Mouse (Mus musculus): Measurements from ENCODE around the gene Sgo2a. TPM values are rescaled to one million over a fixed set of nuclear protein-coding genes. Genes with fewer than 3 reads are reported as not detected.
"Not testable (repeated sequence)": the region's sequence is repeated elsewhere in the genome, so short reads cannot be mapped to it uniquely, and the experiment has no call there.

The Sgo2a gene
- polyA plus RNA-seq, 1 experiment from 2014 or later: 9.3 TPM

DNA sequence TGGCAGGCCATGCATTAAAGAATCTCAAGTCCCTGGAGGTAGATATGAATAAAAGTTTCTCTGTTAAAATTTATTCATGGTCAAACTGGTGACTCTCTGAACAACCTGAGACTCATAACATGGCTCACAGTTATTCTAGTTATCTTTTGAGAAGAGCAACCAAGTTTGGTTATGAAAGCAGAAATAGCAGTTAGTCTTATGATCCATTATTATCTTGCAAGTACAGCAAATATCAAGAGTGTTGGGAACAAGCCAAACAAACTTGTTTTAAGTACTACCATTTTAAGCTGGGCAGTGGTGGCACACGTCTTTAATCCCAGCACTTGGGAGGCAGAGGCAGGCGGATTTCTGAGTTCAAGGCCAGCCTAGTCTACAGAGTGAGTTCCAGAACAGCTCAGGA is 4.5 kb upstream of the Sgo2a start:
- Histone ChIP-seq H3K4me1 (replicated peaks; ENCODE audit: insufficient read depth, low read length) (0 out of 2 replicates have a peak, but pooled peaks cover under 1% of the 10 kb centered on the region), H3K9me3 (replicated peaks; ENCODE audit: low read length) (no peaks in the 10 kb centered on the region), H3K27me3 (ENCODE audit: insufficient read depth, low read length) (no peaks in the 10 kb centered on the region), H3K4me2 (ENCODE audit: low read length) (no peak overlapping the region), H3K27ac (no peak overlapping the region), H3K9ac (ENCODE audit: low read depth, low read length) (no peak overlapping the region), H3K36me3 (ENCODE audit: insufficient read depth, low read length) (no peaks in the 10 kb centered on the region), H3K4me3 (replicated peaks; ENCODE audit: low read depth, low read length) (no peak overlapping the region)
- DNase-seq (ENCODE audit: low spot score): no peak
- ATAC-seq (replicated peaks; ENCODE audit: low FRiP score, low read depth): no peak
- no peak for TF ChIP-seq CTCF (IDR thresholded peaks at IDR 0.05; ENCODE audit: low read depth)
- 80% methylated on average over 2 of the region's 2 CpGs for WGBS

DNA sequence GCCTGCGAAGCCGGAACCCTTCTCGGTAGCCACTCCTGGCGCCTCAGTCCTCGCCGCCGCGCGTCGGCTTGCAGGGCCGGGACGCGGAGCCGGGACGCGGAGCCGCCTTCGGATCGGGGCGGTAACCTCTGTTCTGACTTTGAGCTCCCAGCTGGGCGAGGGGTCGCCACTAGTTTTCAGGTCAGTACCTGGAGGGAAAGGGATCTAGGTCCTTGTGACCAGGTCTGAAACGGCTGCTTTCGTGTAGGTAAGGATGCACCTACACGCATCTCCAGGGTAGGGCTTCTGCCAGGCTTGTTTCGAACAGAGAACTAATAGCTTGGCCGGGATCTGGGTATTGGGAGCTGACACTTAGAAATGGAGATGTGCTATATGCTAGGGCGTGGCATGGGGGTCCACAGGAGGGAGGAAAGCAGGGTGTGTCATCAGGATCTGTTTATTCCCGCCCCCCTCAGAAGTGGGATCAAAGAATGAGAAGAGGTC is 403 bp downstream of the Sgo2a start:
- Histone ChIP-seq H3K27ac (0 out of 2 replicates have a peak overlapping the region, but pooled peaks have one; percentile 55), H3K36me3 (ENCODE audit: insufficient read depth, low read length) (no peaks in the 10 kb centered on the region), H3K9ac (ENCODE audit: low read depth, low read length) (peak overlapping the region; percentile 60), H3K4me1 (replicated peaks; ENCODE audit: insufficient read depth, low read length) (0 out of 2 replicates have a peak, but pooled peaks cover 8% of the 10 kb centered on the region), H3K4me3 (replicated peaks; ENCODE audit: low read depth, low read length) (peak overlapping the region; percentile 83), H3K4me2 (ENCODE audit: low read length) (peak overlapping the region; percentile 65), H3K27me3 (ENCODE audit: insufficient read depth, low read length) (no peaks in the 10 kb centered on the region), H3K9me3 (replicated peaks; ENCODE audit: low read length) (no peaks in the 10 kb centered on the region)
- TF ChIP-seq CTCF (IDR thresholded peaks at IDR 0.05; ENCODE audit: low read depth): no peak
- no peak for DNase-seq (ENCODE audit: low spot score)
- peak; percentile 51 for ATAC-seq (replicated peaks; ENCODE audit: low FRiP score, low read depth)
- WGBS: under 1% methylated on average over 29 of the region's 29 CpGs

GRCm38 (mm10) chr1:57998146-57998545 is 2.4 kb downstream of the Sgo2a start:
- Histone ChIP-seq H3K4me2 (ENCODE audit: low read length) (no peak overlapping the region), H3K27me3 (ENCODE audit: insufficient read depth, low read length) (no peaks in the 10 kb centered on the region), H3K9me3 (replicated peaks; ENCODE audit: low read length) (no peaks in the 10 kb centered on the region), H3K27ac (no peak overlapping the region), H3K36me3 (ENCODE audit: insufficient read depth, low read length) (peaks cover 3% of the 10 kb centered on the region; the same call in 1 of the 2 replicates), H3K4me3 (replicated peaks; ENCODE audit: low read depth, low read length) (no peak overlapping the region), H3K9ac (ENCODE audit: low read depth, low read length) (no peak overlapping the region), H3K4me1 (replicated peaks; ENCODE audit: insufficient read depth, low read length) (0 out of 2 replicates have a peak, but pooled peaks cover 8% of the 10 kb centered on the region)
- DNase-seq (ENCODE audit: low spot score) (no peak), ATAC-seq (replicated peaks; ENCODE audit: low FRiP score, low read depth) (no peak)
- TF ChIP-seq CTCF (IDR thresholded peaks at IDR 0.05; ENCODE audit: low read depth): no peak
- 76% methylated on average over 3 of the region's 3 CpGs for WGBS

DNA sequence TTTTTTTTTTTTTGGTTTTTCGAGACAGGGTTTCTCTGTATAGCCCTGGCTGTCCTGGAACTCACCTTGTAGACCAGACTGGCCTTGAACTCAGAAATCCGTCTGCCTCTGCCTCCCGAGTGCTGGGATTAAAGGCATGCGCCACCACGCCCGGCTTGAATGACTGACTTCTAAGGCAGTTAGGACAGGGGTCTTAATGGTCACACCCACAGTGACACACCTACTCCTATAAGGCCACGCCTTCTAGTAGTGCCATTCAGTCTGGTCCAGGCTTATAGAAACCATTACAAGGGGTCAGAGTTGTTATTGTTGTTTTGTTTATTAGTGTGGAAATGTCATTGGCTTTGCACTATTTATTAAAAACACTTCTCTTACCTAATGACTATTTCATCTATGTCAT is 10.6 kb downstream of the Sgo2a start:
- not testable (repeated sequence) for ATAC-seq (replicated peaks; ENCODE audit: low FRiP score, low read depth)

DNA sequence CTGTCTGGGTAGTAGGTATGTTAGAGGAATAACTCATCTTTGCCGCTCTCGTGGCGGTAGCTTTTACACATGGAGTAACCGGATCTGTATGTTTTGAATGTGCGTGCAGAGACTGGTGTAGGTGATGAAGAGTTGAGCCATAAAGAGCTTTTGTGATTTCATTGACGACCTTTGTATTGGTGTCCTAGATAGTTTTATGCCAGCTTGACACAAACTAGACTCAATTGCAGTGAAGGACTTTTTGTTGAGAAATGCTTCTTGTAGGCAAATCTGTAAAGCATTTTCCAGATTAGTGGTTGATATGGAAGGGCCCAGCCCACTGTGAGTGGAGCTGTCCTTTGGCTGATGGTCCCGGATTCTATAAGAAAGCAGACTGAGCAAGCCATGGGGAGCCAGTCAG is 23.1 kb downstream of the Sgo2a start, which contains the start of gene Kctd18:
TSS of gene Kctd18 (minus strand) at position 101 of the 400 bp plus-strand sequence.
- Histone ChIP-seq H3K4me1 (replicated peaks; ENCODE audit: insufficient read depth, low read length) (no peaks in the 10 kb centered on the region), H3K36me3 (ENCODE audit: insufficient read depth, low read length) (peaks cover 11% of the 10 kb centered on the region; the same call in 1 of the 2 replicates), H3K9me3 (replicated peaks; ENCODE audit: low read length) (no peaks in the 10 kb centered on the region), H3K4me3 (replicated peaks; ENCODE audit: low read depth, low read length) (no peak within 1 kb of the TSS), H3K27ac (no peak within 1 kb of the TSS), H3K9ac (ENCODE audit: low read depth, low read length) (no peak within 1 kb of the TSS), H3K4me2 (ENCODE audit: low read length) (no peak within 1 kb of the TSS), H3K27me3 (ENCODE audit: insufficient read depth, low read length) (no peaks in the 10 kb centered on the region)
- TF ChIP-seq CTCF (IDR thresholded peaks at IDR 0.05; ENCODE audit: low read depth): no peak
- ATAC-seq (replicated peaks; ENCODE audit: low FRiP score, low read depth): no peak
- DNase-seq (ENCODE audit: low spot score): no peak
- WGBS: 96% methylated on average over 7 of the region's 7 CpGs

More for the DNA sequence above, 10.6 kb downstream of the Sgo2a start:
- H3K4me3 ChIP-seq (replicated peaks; ENCODE audit: low read depth, low read length); H3K27ac ChIP-seq; H3K36me3 ChIP-seq (ENCODE audit: insufficient read depth, low read length); H3K9ac ChIP-seq (ENCODE audit: low read depth, low read length); H3K4me1 ChIP-seq (replicated peaks; ENCODE audit: insufficient read depth, low read length); H3K4me2 ChIP-seq (ENCODE audit: low read length); H3K27me3 ChIP-seq (ENCODE audit: insufficient read depth, low read length); H3K9me3 ChIP-seq (replicated peaks; ENCODE audit: low read length); DNase-seq (ENCODE audit: low spot score): not testable (repeated sequence)
- 95% methylated on average over 7 of the region's 7 CpGs for WGBS

DNA sequence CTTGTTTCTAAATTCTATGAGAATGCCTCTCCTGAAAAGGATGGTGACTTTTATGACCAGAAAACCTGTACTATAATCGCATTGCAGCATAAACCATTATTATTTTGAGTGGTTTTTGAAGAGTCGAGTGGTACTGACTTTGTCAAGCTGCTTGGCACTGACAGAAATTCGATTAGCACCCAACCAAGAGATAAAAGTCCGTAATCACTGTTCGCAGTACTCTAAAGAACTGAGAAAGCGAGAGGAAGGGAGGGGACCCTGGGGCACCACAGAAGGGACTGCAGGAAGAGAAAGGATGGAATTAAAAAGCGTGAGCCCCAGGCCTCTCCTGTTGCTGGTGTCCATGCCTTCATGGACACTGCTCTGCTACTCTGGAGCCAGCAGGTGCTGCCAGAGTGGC is 31.9 kb downstream of the Sgo2a start:
- H3K9ac ChIP-seq (ENCODE audit: low read depth, low read length): no peak overlapping the region
- no peaks in the 10 kb centered on the region for H3K4me1 ChIP-seq (replicated peaks; ENCODE audit: insufficient read depth, low read length)
- no peaks in the 10 kb centered on the region; the same call in 1 of the 2 replicates for H3K36me3 ChIP-seq (ENCODE audit: insufficient read depth, low read length)
- no peak overlapping the region for H3K4me2 ChIP-seq (ENCODE audit: low read length)
- ATAC-seq (replicated peaks; ENCODE audit: low FRiP score, low read depth) (no peak), DNase-seq (ENCODE audit: low spot score) (no peak)
- TF ChIP-seq CTCF (IDR thresholded peaks at IDR 0.05; ENCODE audit: low read depth): no peak
- H3K27me3 ChIP-seq (ENCODE audit: insufficient read depth, low read length): no peaks in the 10 kb centered on the region
- H3K9me3 ChIP-seq (replicated peaks; ENCODE audit: low read length): no peaks in the 10 kb centered on the region
- no peak overlapping the region for H3K4me3 ChIP-seq (replicated peaks; ENCODE audit: low read depth, low read length)
- no peak overlapping the region for H3K27ac ChIP-seq
- 91% methylated on average over 7 of the region's 7 CpGs for WGBS

Data from kidney, postnatal 0 days (tissue).